Mouse (Mus musculus) embryonic facial prominence, embryonic 13.5 days (tissue): ENCODE measurements at regions not wholly inside any gene's neighbourhood (a gene's known extent, or its start where the extent isn't known, plus 50 kb on each side); places are given as distances from the start of the nearest gene placed in this dataset.

ENCODE experiments used
- ATAC-seq: fragments of 200-750 bp; cut with Nextera tagmentation; 2 replicates; pipeline ENCODE4 v1.8.0; 2017; ENCODE audit warnings: low read depth; ENCODE audit not compliant: insufficient number of reproducible peaks, insufficient read depth, low FRiP score, low TSS enrichment
- H3K27ac ChIP-seq: fragments of 300-500 bp; sonication (generic); 2 replicates; pipeline ENCODE4 v1.5.1; 2015; ENCODE audit warnings: moderate library complexity, mild to moderate bottlenecking, inconsistent platforms
- H3K27me3 ChIP-seq: fragments of 300-500 bp; sonication (generic); 2 replicates; pipeline ENCODE4 v1.6.1; 2015; ENCODE audit warnings: mild to moderate bottlenecking, inconsistent platforms
- H3K36me3 ChIP-seq: fragments of 300-500 bp; sonication (generic); 2 replicates; pipeline ENCODE4 v1.6.1; 2015; ENCODE audit warnings: mild to moderate bottlenecking, inconsistent platforms
- H3K4me1 ChIP-seq: fragments of 300-500 bp; sonication (generic); 2 replicates; pipeline ENCODE4 v1.6.1; 2015; ENCODE audit warnings: inconsistent platforms
- H3K4me2 ChIP-seq: fragments of 300-500 bp; sonication (generic); 2 replicates; pipeline ENCODE4 v1.6.1; 2015; ENCODE audit warnings: moderate library complexity, mild to moderate bottlenecking, inconsistent platforms
- H3K4me3 ChIP-seq: fragments of 300-500 bp; sonication (generic); 2 replicates; pipeline ENCODE4 v1.5.1; 2015; ENCODE audit warnings: mild to moderate bottlenecking, inconsistent platforms
- H3K9ac ChIP-seq: fragments of 300-500 bp; sonication (generic); 2 replicates; pipeline ENCODE4 v1.6.1; 2015; ENCODE audit warnings: mild to moderate bottlenecking, inconsistent platforms
- H3K9me3 ChIP-seq: fragments of 300-500 bp; sonication (generic); 2 replicates; pipeline ENCODE4 v1.6.1; 2016; ENCODE audit warnings: inconsistent platforms
- WGBS: fragments of 180-500 bp; shearing (Covaris S2); methylation state at CpG from one replicate; pipeline ENCODE4 v1.1.7; 2015; ENCODE audit warnings: mixed read lengths; 5-methylcytosine and 5-hydroxymethylcytosine counted together

GRCm38 (mm10) chr5:111929991-111930339 is 196.2 kb downstream of the Gm26897 start:
- Histone ChIP-seq H3K27me3 (no peaks in the 10 kb centered on the region), H3K27ac (no peak overlapping the region), H3K9me3 (no peaks in the 10 kb centered on the region), H3K4me1 (peaks cover 22% of the 10 kb centered on the region), H3K9ac (no peak overlapping the region), H3K4me3 (no peak overlapping the region), H3K4me2 (no peak overlapping the region), H3K36me3 (no peaks in the 10 kb centered on the region)
- WGBS: 65% methylated on average over 3 of the region's 3 CpGs
- ATAC-seq: no peak

- Histone ChIP-seq H3K36me3 (no peaks in the 10 kb centered on the region), H3K9ac (no peak overlapping the region), H3K27ac (no peak overlapping the region), H3K27me3 (no peaks in the 10 kb centered on the region), H3K4me1 (peaks cover 11% of the 10 kb centered on the region), H3K9me3 (no peaks in the 10 kb centered on the region), H3K4me2 (no peak overlapping the region), H3K4me3 (no peak overlapping the region)
- WGBS: 70% methylated on average over 3 of the region's 3 CpGs
- no peak for ATAC-seq
Observed at GRCm38 (mm10) chr5:111931733-111932132, 198.0 kb downstream of the Gm26897 start.

GRCm38 (mm10) chr5:111935381-111936134 is 201.8 kb downstream of the Gm26897 start:
- H3K27me3 ChIP-seq: no peaks in the 10 kb centered on the region
- no peak overlapping the region for H3K4me2 ChIP-seq
- no peaks in the 10 kb centered on the region for H3K9me3 ChIP-seq
- H3K4me1 ChIP-seq: no peaks in the 10 kb centered on the region
- H3K9ac ChIP-seq: no peak overlapping the region
- H3K4me3 ChIP-seq: no peak overlapping the region
- no peak for ATAC-seq
- H3K36me3 ChIP-seq: no peaks in the 10 kb centered on the region
- H3K27ac ChIP-seq: no peak overlapping the region
- WGBS: 84% methylated on average over 3 of the region's 3 CpGs

- H3K4me3 ChIP-seq: no peak overlapping the region
- H3K27me3 ChIP-seq: peaks cover 4% of the 10 kb centered on the region; the same call in 1 of the 2 replicates
- H3K9me3 ChIP-seq: no peaks in the 10 kb centered on the region
- H3K4me2 ChIP-seq: no peak overlapping the region
- H3K27ac ChIP-seq: no peak overlapping the region
- H3K9ac ChIP-seq: no peak overlapping the region
- WGBS: 75% methylated on average over 16 of the region's 16 CpGs
- H3K36me3 ChIP-seq: no peaks in the 10 kb centered on the region
- H3K4me1 ChIP-seq: peaks cover 12% of the 10 kb centered on the region
- ATAC-seq: no peak
Observed at GRCm38 (mm10) chr5:111941831-111942230, 208.1 kb downstream of the Gm26897 start.

- H3K9ac ChIP-seq: no peak overlapping the region
- peaks cover 4% of the 10 kb centered on the region; the same call in 1 of the 2 replicates for H3K27me3 ChIP-seq
- no peaks in the 10 kb centered on the region for H3K36me3 ChIP-seq
- no peak overlapping the region for H3K4me2 ChIP-seq
- H3K4me1 ChIP-seq: peaks cover 12% of the 10 kb centered on the region
- 93% methylated on average over 2 of the region's 2 CpGs for WGBS
- H3K9me3 ChIP-seq: no peaks in the 10 kb centered on the region
- no peak overlapping the region for H3K27ac ChIP-seq
- H3K4me3 ChIP-seq: no peak overlapping the region
- no peak for ATAC-seq
Observed at GRCm38 (mm10) chr5:111942792-111943191, 209.1 kb downstream of the Gm26897 start.

- Histone ChIP-seq H3K9me3 (no peaks in the 10 kb centered on the region), H3K4me2 (no peak overlapping the region), H3K27me3 (peaks cover 4% of the 10 kb centered on the region; the same call in 1 of the 2 replicates), H3K4me1 (peaks cover 12% of the 10 kb centered on the region), H3K4me3 (no peak overlapping the region), H3K27ac (no peak overlapping the region), H3K36me3 (no peaks in the 10 kb centered on the region), H3K9ac (no peak overlapping the region)
- 69% methylated on average over 21 of the region's 21 CpGs for whole genome bisulfite sequencing
- ATAC-seq: no peak
Observed at GRCm38 (mm10) chr5:111943337-111944162, 209.8 kb downstream of the Gm26897 start.

GRCm38 (mm10) chr5:111944273-111944971 is 210.7 kb downstream of the Gm26897 start:
- Histone ChIP-seq H3K27ac (no peak overlapping the region), H3K9ac (no peak overlapping the region), H3K36me3 (no peaks in the 10 kb centered on the region), H3K4me2 (peak overlapping the region; percentile 11; the same call in 1 of the 2 replicates), H3K9me3 (no peaks in the 10 kb centered on the region), H3K27me3 (peaks cover 4% of the 10 kb centered on the region; the same call in 1 of the 2 replicates), H3K4me1 (peaks cover 12% of the 10 kb centered on the region), H3K4me3 (no peak overlapping the region)
- ATAC-seq: no peak
- WGBS: 34% methylated on average over 27 of the region's 28 CpGs

- ATAC-seq: no peak
- H3K4me3 ChIP-seq: no peak overlapping the region
- no peak overlapping the region for H3K27ac ChIP-seq
- H3K4me1 ChIP-seq: peaks cover 12% of the 10 kb centered on the region
- no peak overlapping the region for H3K9ac ChIP-seq
- no peaks in the 10 kb centered on the region for H3K36me3 ChIP-seq
- no peaks in the 10 kb centered on the region for H3K9me3 ChIP-seq
- H3K27me3 ChIP-seq: peaks cover 4% of the 10 kb centered on the region; the same call in 1 of the 2 replicates
- H3K4me2 ChIP-seq: no peak overlapping the region
- WGBS: 61% methylated on average over 3 of the region's 3 CpGs
Observed at GRCm38 (mm10) chr5:111944972-111945285, 211.2 kb downstream of the Gm26897 start.

GRCm38 (mm10) chr5:111946281-111946680 is 212.6 kb downstream of the Gm26897 start:
- Histone ChIP-seq H3K9ac (no peak overlapping the region), H3K9me3 (no peaks in the 10 kb centered on the region), H3K27ac (no peak overlapping the region), H3K4me2 (no peak overlapping the region), H3K4me3 (no peak overlapping the region), H3K36me3 (no peaks in the 10 kb centered on the region), H3K4me1 (peaks cover 12% of the 10 kb centered on the region), H3K27me3 (peaks cover 4% of the 10 kb centered on the region; the same call in 1 of the 2 replicates)
- WGBS: 81% methylated on average over 11 of the region's 11 CpGs
- no peak for ATAC-seq

- no peak for ATAC-seq
- 50% methylated on average over 28 of the region's 28 CpGs for WGBS
- H3K4me2 ChIP-seq: peak overlapping the region; percentile 47
- no peak overlapping the region for H3K27ac ChIP-seq
- no peak overlapping the region for H3K9ac ChIP-seq
- H3K9me3 ChIP-seq: no peaks in the 10 kb centered on the region
- peaks cover 18% of the 10 kb centered on the region for H3K27me3 ChIP-seq
- no peaks in the 10 kb centered on the region for H3K36me3 ChIP-seq
- peak overlapping the region; percentile 9; the same call in 1 of the 2 replicates for H3K4me3 ChIP-seq
- peaks cover 16% of the 10 kb centered on the region for H3K4me1 ChIP-seq
Observed at GRCm38 (mm10) chr5:111957698-111958097, 224.0 kb downstream of the Gm26897 start.

- peak overlapping the region; percentile 47 for H3K4me2 ChIP-seq
- no peak overlapping the region for H3K9ac ChIP-seq
- no peak overlapping the region for H3K27ac ChIP-seq
- ATAC-seq: no peak
- H3K4me3 ChIP-seq: 0 out of 2 replicates have a peak overlapping the region, but pooled peaks have one; percentile 8
- no peaks in the 10 kb centered on the region for H3K36me3 ChIP-seq
- WGBS: 25% methylated on average over 17 of the region's 17 CpGs
- H3K4me1 ChIP-seq: peaks cover 16% of the 10 kb centered on the region
- H3K27me3 ChIP-seq: peaks cover 18% of the 10 kb centered on the region
- no peaks in the 10 kb centered on the region for H3K9me3 ChIP-seq
Observed at GRCm38 (mm10) chr5:111958226-111958625, 224.5 kb downstream of the Gm26897 start.
